Mouse (Mus musculus) neural tube, embryonic 13.5 days (tissue): ENCODE results near the gene Ssxb2. TPM values are rescaled to one million over a fixed set of nuclear protein-coding genes. Genes with fewer than 3 reads are reported as not detected.
"Not testable (repeated sequence)": the region's sequence is repeated elsewhere in the genome, so short reads cannot be mapped to it uniquely, and the experiment has no call there.

Source experiments
- ATAC-seq: fragments of 200-750 bp; cut with Nextera tagmentation; 2 replicates; pipeline ENCODE4 v1.8.0; 2017; ENCODE audit warnings: low read depth, mild to moderate bottlenecking, moderate TSS enrichment, moderate library complexity
- H3K27ac ChIP-seq: fragments of 300-500 bp; sonication (generic); replicated peaks from 2 replicates; pipeline ENCODE4 v1.5.1; 2015; ENCODE audit warnings: moderate library complexity, mild to moderate bottlenecking, inconsistent platforms
- H3K27me3 ChIP-seq: fragments of 300-500 bp; sonication (generic); 2 replicates; pipeline ENCODE4 v1.6.1; 2015; ENCODE audit warnings: mild to moderate bottlenecking, inconsistent platforms
- H3K36me3 ChIP-seq: fragments of 300-500 bp; sonication (generic); 2 replicates; pipeline ENCODE4 v1.6.1; 2015; ENCODE audit warnings: mild to moderate bottlenecking, inconsistent platforms
- H3K4me1 ChIP-seq: fragments of 300-500 bp; sonication (generic); replicated peaks from 2 replicates; pipeline ENCODE4 v1.6.1; 2015; ENCODE audit warnings: inconsistent platforms
- H3K4me2 ChIP-seq: fragments of 300-500 bp; sonication (generic); 2 replicates; pipeline ENCODE4 v1.6.1; 2015; ENCODE audit warnings: inconsistent platforms, mild to moderate bottlenecking, moderate library complexity
- H3K4me3 ChIP-seq: fragments of 300-500 bp; sonication (generic); 2 replicates; pipeline ENCODE4 v1.5.1; 2015; ENCODE audit warnings: mild to moderate bottlenecking, inconsistent platforms
- H3K9ac ChIP-seq: fragments of 300-500 bp; sonication (generic); 2 replicates; pipeline ENCODE4 v1.6.1; 2015; ENCODE audit warnings: moderate library complexity, mild to moderate bottlenecking, inconsistent platforms
- H3K9me3 ChIP-seq: fragments of 300-500 bp; sonication (generic); 2 replicates; pipeline ENCODE4 v1.6.1; 2016; ENCODE audit warnings: inconsistent platforms
- WGBS: fragments of 180-500 bp; shearing (Covaris S2); methylation state at CpG from one replicate; pipeline ENCODE4 v1.1.7; 2015; 5-methylcytosine and 5-hydroxymethylcytosine counted together
- polyA plus RNA-seq: library from polyadenylated mRNA; unstranded; fragments of >200 nt; fragmentation: Nextera tagmentation; extraction: Ambion mirVana; gene quantifications from 2 replicates; pipeline ENCODE4 v1.2.1, GENCODE M21; 2015

Ssxb2 gene
- polyA plus RNA-seq: not detected in 2 replicates

DNA sequence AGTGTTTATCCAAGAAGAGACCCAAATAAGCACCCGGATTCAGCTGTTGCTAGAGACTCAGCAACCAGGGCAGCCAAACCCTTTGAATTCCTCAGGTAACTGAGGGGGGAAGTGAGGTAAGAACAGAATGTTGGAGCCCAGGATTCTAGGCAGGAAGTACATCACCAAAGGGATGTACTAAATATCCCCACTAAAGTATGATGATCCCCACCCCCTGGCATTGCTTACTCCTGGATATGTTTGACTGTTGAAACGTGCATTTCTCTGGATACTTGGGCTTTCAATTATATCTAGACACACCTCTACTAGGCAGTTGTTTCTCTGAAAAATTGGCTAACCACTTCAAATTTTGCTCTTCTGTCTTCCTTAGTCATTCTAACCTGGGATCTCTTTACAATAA is at the start of gene Ssxb2:
TSS of gene Ssxb2 (minus strand) at position 101 of the 400 bp plus-strand sequence.
- not testable (repeated sequence) for H3K9ac ChIP-seq, H3K4me3 ChIP-seq, H3K36me3 ChIP-seq, H3K4me1 ChIP-seq, H3K9me3 ChIP-seq, H3K27ac ChIP-seq, H3K27me3 ChIP-seq, ATAC-seq, H3K4me2 ChIP-seq
- 75% methylated on average over 2 of the region's 2 CpGs for WGBS

DNA sequence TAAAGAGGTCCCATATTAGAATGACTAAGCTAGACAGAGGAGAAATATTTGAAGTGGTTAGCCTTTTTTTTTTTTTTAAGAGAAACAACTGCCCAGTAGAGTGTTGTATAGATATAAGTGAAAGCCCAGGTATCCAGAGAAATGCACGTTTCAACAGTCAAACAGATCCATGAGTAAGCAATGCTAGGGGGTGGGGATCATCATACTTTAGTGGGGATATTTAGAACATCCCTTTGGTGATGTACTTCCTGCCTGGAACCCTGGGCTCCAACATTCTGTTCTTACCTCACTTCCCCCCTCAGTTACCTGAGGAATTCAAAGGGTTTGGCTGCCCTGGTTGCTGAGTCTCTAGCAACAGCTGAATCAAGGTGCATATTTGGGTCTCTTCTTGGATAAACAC is 48.5 kb downstream of the Ssxb2 start, which contains the start of gene Ssxb1:
TSS of gene Ssxb1 (plus strand) at position 301 of the 400 bp plus-strand sequence.
- H3K4me2 ChIP-seq, H3K4me3 ChIP-seq, H3K36me3 ChIP-seq, H3K27me3 ChIP-seq, H3K9me3 ChIP-seq, H3K27ac ChIP-seq, ATAC-seq, H3K9ac ChIP-seq, H3K4me1 ChIP-seq: not testable (repeated sequence)
- 26% methylated on average over 1 of the region's 1 CpGs for WGBS

Other genes with a start within 250 kb of the Ssxb2 start
- 45.5 and 49.2 TPM in 2 replicates for gene Ftsj1, start 209.3 kb downstream of the Ssxb2 start, polyA plus RNA-seq
- gene Slc38a5, start 190.6 kb downstream of the Ssxb2 start, polyA plus RNA-seq: 24.6 and 27.9 TPM in 2 replicates
- gene Ssxb10, start 134.3 kb downstream of the Ssxb2 start, polyA plus RNA-seq: not detected in 2 replicates
- not detected in 2 replicates for gene Ssxb9, start 94.7 kb downstream of the Ssxb2 start, polyA plus RNA-seq
- gene Ssxb1, start 48.4 kb downstream of the Ssxb2 start, polyA plus RNA-seq: not detected in 2 replicates
- not detected in 2 replicates for gene Gm14459, start 63.2 kb upstream of the Ssxb2 start, polyA plus RNA-seq
- gene Ssxb6, start 86.5 kb upstream of the Ssxb2 start, polyA plus RNA-seq: not detected in 2 replicates
- gene Ssxb3, start 130.1 kb upstream of the Ssxb2 start, polyA plus RNA-seq: not detected in 2 replicates
- not detected in 2 replicates for gene Ssxb8, start 229.1 kb upstream of the Ssxb2 start, polyA plus RNA-seq